24 mouse cellular contexts compared by ENCODE assay signal in the genomic region with DNA sequence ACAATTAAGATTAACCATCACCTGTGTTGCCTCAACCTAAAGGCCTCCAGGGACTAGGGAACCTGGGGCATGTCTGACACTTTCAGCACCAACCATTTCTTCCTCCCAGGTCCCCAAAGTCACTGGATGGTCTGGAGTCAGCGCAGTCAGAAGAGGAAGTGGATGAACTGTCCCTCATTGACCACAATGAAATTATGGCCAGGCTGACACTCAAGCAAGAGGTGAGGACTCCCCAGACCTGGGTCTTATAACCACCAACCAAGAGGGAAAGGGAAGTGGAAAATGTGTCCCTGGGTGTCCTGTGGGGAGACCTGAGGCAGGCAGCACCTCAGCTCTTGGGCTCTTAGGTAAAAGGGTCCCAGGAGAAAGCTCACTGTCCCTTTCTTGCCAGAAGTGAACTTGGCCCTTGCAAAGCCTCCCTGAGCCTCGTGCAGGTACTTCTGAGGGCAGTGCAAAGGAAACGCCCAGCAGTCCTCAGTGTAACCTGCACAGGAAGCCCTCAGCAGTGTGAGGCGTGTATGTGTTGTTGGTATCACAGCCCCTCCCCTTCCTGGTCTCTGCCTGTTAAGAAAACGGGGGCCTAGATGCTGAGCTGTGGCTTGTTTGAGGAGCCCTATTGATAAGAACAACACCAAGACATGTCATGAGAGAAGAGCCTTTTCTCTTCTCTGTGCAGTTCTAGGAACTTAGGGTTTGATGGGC. TPM values are rescaled to one million over a fixed set of nuclear protein-coding genes. Genes with fewer than 3 reads are reported as not detected.
DNase-seq lines count a peak whose midpoint lies in the region; ATAC-seq and TF ChIP-seq lines count a peak whose summit lies in the region.
"Had no signal": no experiment of that assay in that cellular context is flagged by ENCODE, and none has a peak within 500 bp of the region (broad histone marks: within the 10 kb centered on the region; RNA-seq: fewer than 3 reads in every experiment).

No protein-coding gene starts in this region.

- H3K4me3 ChIP-seq in CH12.LX (replicated peaks in 1 of 3; ENCODE audit: low read depth in 2 of 3, low read length in 2 of 3, poor library complexity in 1 of 3): no peak overlapping the region
- no peak overlapping the region for H3K4me3 ChIP-seq in hindbrain, postnatal 0 days (ENCODE audit: low read length)
- H3K4me3 ChIP-seq: forebrain, embryonic 12.5 days; heart, adult 2 months; left cerebral cortex, adult 2 months; limb, embryonic 10.5 days; liver, embryonic 12.5 days; neural tube, embryonic 13.5 days had no signal

- TF ChIP-seq CTCF in CH12.LX (conservative IDR thresholded peaks at IDR 0.05 in 1 of 2, IDR thresholded peaks at IDR 0.05 in 1 of 2; ENCODE audit: low read depth in 2 of 2, low read length in 2 of 2): no peak
- TF ChIP-seq CTCF in hindbrain, postnatal 0 days (IDR thresholded peaks at IDR 0.05; ENCODE audit: low read depth): no peak

- no peak for DNase-seq in CH12.LX (ENCODE audit: extremely low read depth)
- DNase-seq in thymus, postnatal 36 days: peak; percentile 34 to 54
- no peak for DNase-seq in adrenal gland, adult 8-10 months
- no peak for DNase-seq in hindbrain, postnatal 0 days (ENCODE audit: low spot score)
- DNase-seq in gastrocnemius, postnatal 14 days: no peak
- DNase-seq: cerebellum, adult 11 months; cerebellum, postnatal 14 days; heart, adult 2 months; kidney, adult 2 months; kidney, postnatal 14 days; right cerebral cortex, postnatal 14 days had no signal

- no peak for TF ChIP-seq EP300 in CH12.LX (IDR thresholded peaks at IDR 0.05; ENCODE audit: low read length)

- no peak overlapping the region for H3K4me2 ChIP-seq in CH12.LX (ENCODE audit: insufficient read depth, low read depth, poor library complexity, severe bottlenecking)
- no peak overlapping the region for H3K4me2 ChIP-seq in hindbrain, postnatal 0 days (ENCODE audit: low read depth, low read length)
- H3K4me2 ChIP-seq: forebrain, embryonic 12.5 days; hindbrain, embryonic 14.5 days; liver, embryonic 12.5 days; neural tube, embryonic 13.5 days had no signal

- dilution Hi-C loops in CH12.LX (cut with MboI; ENCODE audit: extremely low pct_ligation_motif_present, extremely low pct_unique_long_range_greater_than_20kb, low sequenced_read_pairs): no loop called here

- intact Hi-C loops in gastrocnemius, postnatal 14 days (cut with DNase I; ENCODE audit: low total_unique reads): no loop called here

- no peak for TF ChIP-seq RAD21 in CH12.LX (IDR thresholded peaks at IDR 0.05; ENCODE audit: low read depth, low read length)

- no peaks in the 10 kb centered on the region for H3K9me3 ChIP-seq in CH12.LX (replicated peaks; ENCODE audit: low read length)
- H3K9me3 ChIP-seq in hindbrain, postnatal 0 days (ENCODE audit: low read length): no peaks in the 10 kb centered on the region
- H3K9me3 ChIP-seq: forebrain, embryonic 12.5 days; limb, embryonic 10.5 days; liver, embryonic 12.5 days; neural tube, embryonic 13.5 days had no signal

- WGBS in hindbrain, postnatal 0 days: 90% methylated on average over 5 of the region's 5 CpGs

- no peak overlapping the region for H3K9ac ChIP-seq in CH12.LX (ENCODE audit: insufficient read depth, low read depth)
- no peak overlapping the region for H3K9ac ChIP-seq in hindbrain, postnatal 0 days (replicated peaks; ENCODE audit: low read length)
- H3K9ac ChIP-seq: forebrain, embryonic 12.5 days; hindbrain, embryonic 14.5 days; liver, embryonic 12.5 days; neural tube, embryonic 13.5 days had no signal

- H3K36me3 ChIP-seq in CH12.LX (replicated peaks in 1 of 2; ENCODE audit: control insufficient read depth in 1 of 2, insufficient read depth in 1 of 2, low read length in 1 of 2): peaks cover 98 to 100% of the 10 kb centered on the region in 2 experiments
- H3K36me3 ChIP-seq in hindbrain, postnatal 0 days (ENCODE audit: insufficient read depth, low read length): peaks cover 78% of the 10 kb centered on the region

- TF ChIP-seq POLR2A in CH12.LX (IDR thresholded peaks at IDR 0.05; ENCODE audit: low read depth, low read length): peak; percentile 29

- in situ Hi-C loops in CH12.LX (cut with MboI; ENCODE audit: low pct_ligation_motif_present, low pct_unique_long_range_greater_than_20kb, low sequenced_read_pairs): no loop called here

- H3K79me2 ChIP-seq in CH12.LX (replicated peaks; ENCODE audit: control insufficient read depth, extremely low read depth, insufficient read depth, poor library complexity, severe bottlenecking): no peaks in the 10 kb centered on the region

- no peaks in the 10 kb centered on the region for H3K27me3 ChIP-seq in CH12.LX (replicated peaks)
- no peaks in the 10 kb centered on the region for H3K27me3 ChIP-seq in hindbrain, postnatal 0 days (ENCODE audit: insufficient read depth, low read length)
- H3K27me3 ChIP-seq: forebrain, embryonic 12.5 days; liver, embryonic 12.5 days; neural tube, embryonic 13.5 days; Patski had no signal

- no peak overlapping the region for H3K27ac ChIP-seq in CH12.LX (ENCODE audit: insufficient read depth, low read depth)
- H3K27ac ChIP-seq in hindbrain, postnatal 0 days: no peak overlapping the region
- H3K27ac ChIP-seq: forebrain, embryonic 12.5 days; heart, adult 2 months; hindbrain, embryonic 14.5 days; left cerebral cortex, adult 2 months; limb, embryonic 10.5 days; liver, embryonic 12.5 days; neural tube, embryonic 13.5 days had no signal

- peak; percentile 52; the same call in 1 of the 2 replicates for ATAC-seq in common myeloid progenitor, adult 5-6 weeks (replicated peaks; ENCODE audit: low read depth, poor library complexity, severe bottlenecking)
- 0 out of 2 replicates have a peak, but pooled peaks have one; percentile 24 for ATAC-seq in monocyte, adult 5-6 weeks (replicated peaks; ENCODE audit: insufficient number of reproducible peaks, low FRiP score, low TSS enrichment, poor library complexity, severe bottlenecking)
- ATAC-seq in hindbrain, postnatal 0 days: no peak
- ATAC-seq: liver, embryonic 12.5 days; Patski had no signal

- H3K4me1 ChIP-seq in CH12.LX (ENCODE audit: control insufficient read depth in 1 of 2, insufficient read depth in 2 of 2): peaks cover 3 to 47% of the 10 kb centered on the region in 2 experiments; a peak in 3 of 4 replicates
- no peaks in the 10 kb centered on the region for H3K4me1 ChIP-seq in hindbrain, postnatal 0 days (ENCODE audit: insufficient read depth, low read length)
- H3K4me1 ChIP-seq: forebrain, embryonic 12.5 days; limb, embryonic 10.5 days; neural tube, embryonic 13.5 days had no signal

TF ChIP-seq in CH12.LX, 34 proteins besides CTCF, POLR2A, EP300 and RAD21:
- TF ChIP-seq ZNF384 (IDR thresholded peaks at IDR 0.05; ENCODE audit: low read depth, low read length) (no peak), TCF12 (IDR thresholded peaks at IDR 0.05; ENCODE audit: low read depth, low read length) (no peak), MXI1 (IDR thresholded peaks at IDR 0.05; ENCODE audit: low read depth, low read length) (no peak), CHD2 (IDR thresholded peaks at IDR 0.05; ENCODE audit: low read length) (no peak), JUN (IDR thresholded peaks at IDR 0.05; ENCODE audit: insufficient read depth, low read depth, low read length) (no peak), ELF1 (IDR thresholded peaks at IDR 0.05; ENCODE audit: low read depth, low read length) (no peak), SMC3 (IDR thresholded peaks at IDR 0.05; ENCODE audit: low read depth, low read length) (no peak), MAFK (IDR thresholded peaks at IDR 0.05; ENCODE audit: insufficient replicate concordance, low read length) (no peak), UBTF (IDR thresholded peaks at IDR 0.05; ENCODE audit: low read depth, low read length) (no peak)
TF ChIP-seq in CH12.LX: peak in this region for 0.

RNA-seq across cellular contexts. Expression of a gene that starts 26.7 kb away (rescaled TPM):
- not detected in 2 replicates for total RNA-seq in CH12.LX (2012; rRNA removed)
- not detected in 2 replicates for total RNA-seq in CH12.LX (2014; rRNA removed)
- not detected in 2 replicates for polyA plus RNA-seq in CH12.LX (2012; ENCODE audit: insufficient read length, low read depth)
- not detected in 2 replicates for total RNA-seq in common myeloid progenitor, adult 5-6 weeks (2017)
- total RNA-seq in monocyte, adult 5-6 weeks (2017): 0.68 TPM in 1 of 3 replicates, not detected in the others
- under 1 TPM in 2 of 4 experiments, not detected in 2; 0.43 to 0.46 TPM for total RNA-seq in adrenal gland, adult 8-10 months (2022)
- 2.6 TPM in 1 of 2 replicates, not detected in the other for total RNA-seq in hindbrain, postnatal 0 days (2014; rRNA removed)
- 0.33 and 0.56 TPM in 2 replicates for polyA plus RNA-seq in hindbrain, postnatal 0 days (2015; fragmentation: Nextera tagmentation; extraction: Ambion mirVana)
- total RNA-seq in gastrocnemius, postnatal 14 days (2021): not detected
- total RNA-seq: heart, adult 2 months; megakaryocyte-erythroid progenitor cell, adult 5-6 weeks had no signal
- polyA plus RNA-seq: forebrain, embryonic 12.5 days; heart, adult 2 months; heart, postnatal 0 days had no signal

RNA-seq across cellular contexts. Expression of a gene that starts 34.3 kb away (rescaled TPM):
- total RNA-seq in CH12.LX (2012; rRNA removed) (not detected in 2 replicates), CH12.LX (2014; rRNA removed) (not detected in 2 replicates)
- 0.60 TPM in 1 of 2 replicates, not detected in the other for polyA plus RNA-seq in CH12.LX (2012; ENCODE audit: insufficient read length, low read depth)
- not detected in 2 replicates for total RNA-seq in common myeloid progenitor, adult 5-6 weeks (2017)
- 3.0 TPM in 1 of 3 replicates, not detected in the others for total RNA-seq in monocyte, adult 5-6 weeks (2017)
- not detected for total RNA-seq in adrenal gland, adult 8-10 months (2022)
- total RNA-seq in hindbrain, postnatal 0 days (2014; rRNA removed): not detected in 2 replicates
- 0.48 and 0.59 TPM in 2 replicates for polyA plus RNA-seq in hindbrain, postnatal 0 days (2015; fragmentation: Nextera tagmentation; extraction: Ambion mirVana)
- total RNA-seq in gastrocnemius, postnatal 14 days (2021): not detected
- total RNA-seq: heart, adult 2 months; left cerebral cortex, adult 2 months; megakaryocyte-erythroid progenitor cell, adult 5-6 weeks; midbrain, postnatal 0 days had no signal
- polyA plus RNA-seq: forebrain, embryonic 12.5 days; heart, adult 2 months; heart, postnatal 0 days; hindbrain, embryonic 14.5 days; kidney, adult 2 months; liver, embryonic 12.5 days; lung, embryonic 16.5 days; midbrain, postnatal 0 days had no signal

Comparison
In these comparisons a context has a peak if more than half of its experiments do, and no peak if none do; other contexts are left out.
1. DNase-seq: peak in thymus, postnatal 36 days (2 of 2); none in CH12.LX (single experiment), adrenal gland, adult 8-10 months (single experiment), hindbrain, postnatal 0 days (single experiment) and gastrocnemius, postnatal 14 days (single experiment).